Mouse (Mus musculus) limb, embryonic 14.5 days (tissue): ENCODE results near the gene B4galt7. TPM values are rescaled to one million over a fixed set of nuclear protein-coding genes. Genes with fewer than 3 reads are reported as not detected.
A peak's percentile ranks its signal among the peaks of the same experiment; 100 is the strongest.

Experiments used
- ATAC-seq: fragments of 200-750 bp; cut with Nextera tagmentation; 2 replicates; pipeline ENCODE4 v1.8.0; 2017; ENCODE audit warnings: low read depth, moderate number of reproducible peaks, moderate TSS enrichment; ENCODE audit not compliant: low FRiP score
- DNase-seq: peaks from one replicate; pipeline ENCODE4 v3.0.0-alpha.2; 2015; ENCODE audit warnings: low spot score
- H3K27ac ChIP-seq: fragments of 300-500 bp; sonication (generic); replicated peaks from 2 replicates; pipeline ENCODE4 v1.5.1; 2014; ENCODE audit warnings: low read depth, mild to moderate bottlenecking, low read length, moderate library complexity, mixed read lengths
- H3K27me3 ChIP-seq: fragments of 300-500 bp; sonication (generic); 2 replicates; pipeline ENCODE4 v1.6.1; 2014; ENCODE audit warnings: low read length, mixed read lengths; ENCODE audit not compliant: control insufficient read depth, insufficient read depth
- H3K36me3 ChIP-seq: fragments of 300-500 bp; sonication (generic); 2 replicates; pipeline ENCODE4 v1.6.1; 2014; ENCODE audit warnings: mild to moderate bottlenecking, low read length, moderate library complexity, mixed read lengths; ENCODE audit not compliant: control insufficient read depth, insufficient read depth
- H3K4me1 ChIP-seq: fragments of 300-500 bp; sonication (generic); 2 replicates; pipeline ENCODE4 v1.6.1; 2014; ENCODE audit warnings: antibody characterized with exemption, low read length, mixed read lengths; ENCODE audit not compliant: control insufficient read depth, insufficient read depth
- H3K4me2 ChIP-seq: fragments of 300-500 bp; sonication (generic); replicated peaks from 2 replicates; pipeline ENCODE4 v1.6.1; 2014; ENCODE audit warnings: low read depth, mild to moderate bottlenecking, low read length, moderate library complexity; ENCODE audit not compliant: severe bottlenecking
- H3K4me3 ChIP-seq: fragments of 300-500 bp; sonication (generic); replicated peaks from 2 replicates; pipeline ENCODE4 v1.5.1; 2014; ENCODE audit warnings: low read length
- H3K9ac ChIP-seq: fragments of 300-500 bp; sonication (generic); 2 replicates; pipeline ENCODE4 v1.6.1; 2014; ENCODE audit warnings: mild to moderate bottlenecking, low read depth, low read length, moderate library complexity; ENCODE audit not compliant: severe bottlenecking
- H3K9me3 ChIP-seq: fragments of 300-500 bp; sonication (generic); 2 replicates; pipeline ENCODE4 v1.6.1; 2016; ENCODE audit warnings: low read length; ENCODE audit not compliant: control insufficient read depth
- POLR2A ChIP-seq: fragments of 200-500 bp; IDR thresholded peaks from 2 replicates; pipeline ENCODE4 v1.8.0; 2012; ENCODE audit warnings: inconsistent platforms, mild to moderate bottlenecking, moderate library complexity, borderline replicate concordance; ENCODE audit not compliant: insufficient read depth, insufficient read length; ENCODE audit errors: extremely low read depth
- WGBS: fragments of 180-500 bp; shearing (Covaris S2); extraction: QIAGEN DNeasy Blood & Tissue Kit; methylation state at CpG from one replicate; pipeline ENCODE4 v1.1.7; 2014; 5-methylcytosine and 5-hydroxymethylcytosine counted together
- polyA plus RNA-seq, 2 experiments: library from polyadenylated mRNA; depleted of rRNA in 1 of 2; stranded (reverse) in 1 of 2; unstranded in 1 of 2; fragments of >200 nt; fragmentation: Nextera tagmentation in 1 of 2; extraction: Ambion mirVana in 1 of 2; gene quantifications; 2 replicates each; pipeline versions ENCODE4 v1.2.1 to v1.2.3; 2012 to 2014

B4galt7 gene
- 39.3 and 53.0 TPM in 2 replicates for polyA plus RNA-seq (2012; rRNA removed)
- polyA plus RNA-seq (2014; fragmentation: Nextera tagmentation; extraction: Ambion mirVana): 10.1 and 12.5 TPM in 2 replicates

- DNase-seq: peak; percentile 67
- peaks cover 44% of the 10 kb centered on the region for H3K36me3 ChIP-seq
- H3K27me3 ChIP-seq: no peaks in the 10 kb centered on the region
- H3K4me1 ChIP-seq: 0 out of 2 replicates have a peak, but pooled peaks cover 8% of the 10 kb centered on the region
- peak within 1 kb of the TSS; percentile 75 for H3K4me3 ChIP-seq
- no peak within 1 kb of the TSS for H3K27ac ChIP-seq
- WGBS: 9% methylated on average over 51 of the region's 51 CpGs
- 0 out of 2 replicates have a peak, but pooled peaks have one; percentile 29 for TF ChIP-seq POLR2A
- H3K9ac ChIP-seq: peak within 1 kb of the TSS; percentile 77
- peak within 1 kb of the TSS; percentile 48 for H3K4me2 ChIP-seq
- peak; percentile 87 for ATAC-seq
- H3K9me3 ChIP-seq: no peaks in the 10 kb centered on the region
Measured at GRCm38 (mm10) chr13:55599566-55600540, at the start of gene B4galt7. Gene B4galt7 (plus strand): TSS chr13:55599896.

DNA sequence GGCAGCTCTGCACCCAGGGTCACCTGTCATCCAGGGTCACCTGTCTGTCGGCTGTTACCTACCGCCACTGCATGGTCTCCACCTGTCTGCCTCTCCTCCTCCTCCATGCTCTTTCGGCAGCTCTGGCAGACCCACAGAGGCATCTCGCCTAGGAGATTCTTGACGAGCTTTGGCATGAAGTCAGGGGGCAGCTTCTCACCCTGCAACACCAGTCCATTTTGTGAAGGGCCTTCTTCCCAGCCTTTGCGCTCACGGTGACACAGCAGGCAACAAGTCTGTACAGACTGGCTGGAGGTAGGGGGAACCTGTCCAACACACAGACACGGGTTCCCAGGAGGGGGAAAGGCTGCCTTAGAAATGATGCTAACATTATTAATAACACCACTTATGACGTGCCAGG lies 43.8 kb upstream of the B4galt7 start:
- Histone ChIP-seq H3K27me3 (no peaks in the 10 kb centered on the region), H3K9me3 (no peaks in the 10 kb centered on the region), H3K4me3 (no peak overlapping the region), H3K4me2 (no peak overlapping the region), H3K27ac (no peak overlapping the region), H3K4me1 (no peaks in the 10 kb centered on the region), H3K9ac (no peak overlapping the region), H3K36me3 (peaks cover 60% of the 10 kb centered on the region)
- ATAC-seq (no peak), DNase-seq (no peak)
- 94% methylated on average over 9 of the region's 9 CpGs for WGBS
- no peak for TF ChIP-seq POLR2A

DNA sequence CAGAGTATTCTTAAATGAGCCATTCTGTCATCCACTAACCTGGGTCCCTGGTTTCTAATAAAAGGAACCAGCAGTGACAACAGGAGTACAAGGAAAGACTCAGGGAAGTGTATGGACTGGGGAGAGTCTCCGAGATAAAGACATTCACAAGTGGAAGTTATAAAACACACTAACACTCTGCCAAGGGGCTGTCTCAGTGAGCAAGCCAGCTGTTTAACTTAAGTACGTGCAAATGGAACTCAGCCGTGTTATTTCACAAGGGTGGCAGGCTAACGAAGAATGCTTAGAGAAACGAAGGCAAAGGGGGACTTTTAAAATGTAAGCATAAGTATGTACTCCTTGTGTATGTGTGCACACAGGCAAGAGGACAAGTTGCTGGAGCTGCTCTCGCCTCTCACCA lies 42.2 kb upstream of the B4galt7 start:
- ATAC-seq: no peak
- H3K4me3 ChIP-seq: no peak overlapping the region
- DNase-seq: no peak
- 71% methylated on average over 6 of the region's 6 CpGs for WGBS
- no peak overlapping the region for H3K9ac ChIP-seq
- no peaks in the 10 kb centered on the region for H3K27me3 ChIP-seq
- H3K4me1 ChIP-seq: no peaks in the 10 kb centered on the region
- peaks cover 49% of the 10 kb centered on the region for H3K36me3 ChIP-seq
- H3K9me3 ChIP-seq: no peaks in the 10 kb centered on the region
- no peak for TF ChIP-seq POLR2A
- no peak overlapping the region for H3K4me2 ChIP-seq
- no peak overlapping the region for H3K27ac ChIP-seq

DNA sequence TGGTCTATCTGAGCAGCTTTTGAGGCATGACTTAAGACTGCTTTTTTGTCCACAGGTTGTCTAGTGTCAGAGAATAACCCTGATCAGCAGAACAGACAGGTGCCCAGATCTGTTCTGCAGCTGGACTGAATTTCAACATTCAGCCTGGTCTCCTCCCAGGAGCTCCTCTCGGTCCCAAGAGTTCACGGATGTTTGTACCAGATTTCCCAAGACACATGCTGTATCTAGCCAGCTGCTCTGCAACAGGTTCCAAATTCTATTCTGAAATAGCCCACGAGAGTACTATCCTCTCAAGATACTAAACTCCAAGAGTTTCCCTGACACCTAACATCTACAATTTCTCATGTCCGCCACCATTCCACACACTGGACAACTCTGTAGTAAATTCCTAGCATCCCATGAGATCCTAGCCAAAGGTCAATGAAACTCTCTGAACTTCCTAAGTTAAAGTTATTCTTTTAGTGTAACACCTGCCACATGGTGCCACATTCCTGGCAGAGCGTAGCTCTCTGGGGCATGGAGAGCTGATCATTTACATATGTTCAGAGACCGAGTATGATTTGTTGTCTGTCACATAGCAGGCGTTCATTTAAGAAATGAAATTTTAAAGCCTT lies 36.3 kb upstream of the B4galt7 start:
- DNase-seq (no peak), ATAC-seq (no peak)
- Histone ChIP-seq H3K9ac (no peak overlapping the region), H3K4me3 (no peak overlapping the region), H3K9me3 (no peaks in the 10 kb centered on the region), H3K4me1 (no peaks in the 10 kb centered on the region), H3K27ac (no peak overlapping the region), H3K4me2 (no peak overlapping the region), H3K36me3 (peaks cover 29% of the 10 kb centered on the region), H3K27me3 (no peaks in the 10 kb centered on the region)
- TF ChIP-seq POLR2A: no peak
- 64% methylated on average over 7 of the region's 7 CpGs for WGBS

- TF ChIP-seq POLR2A: no peak
- Histone ChIP-seq H3K4me2 (no peak overlapping the region), H3K27ac (no peak overlapping the region), H3K27me3 (no peaks in the 10 kb centered on the region), H3K9ac (no peak overlapping the region), H3K4me1 (peaks cover 12% of the 10 kb centered on the region), H3K4me3 (no peak overlapping the region), H3K36me3 (peaks cover 29% of the 10 kb centered on the region), H3K9me3 (no peaks in the 10 kb centered on the region)
- ATAC-seq (no peak), DNase-seq (no peak)
- WGBS: 92% methylated on average over 6 of the region's 6 CpGs
Measured at GRCm38 (mm10) chr13:55567001-55567400, 32.7 kb upstream of the B4galt7 start.
